Mouse (Mus musculus): ENCODE measurements at regions not wholly inside any gene's neighbourhood (a gene's known extent, or its start where the extent isn't known, plus 50 kb on each side); places are given as distances from the start of the nearest gene placed in this dataset.

DNA sequence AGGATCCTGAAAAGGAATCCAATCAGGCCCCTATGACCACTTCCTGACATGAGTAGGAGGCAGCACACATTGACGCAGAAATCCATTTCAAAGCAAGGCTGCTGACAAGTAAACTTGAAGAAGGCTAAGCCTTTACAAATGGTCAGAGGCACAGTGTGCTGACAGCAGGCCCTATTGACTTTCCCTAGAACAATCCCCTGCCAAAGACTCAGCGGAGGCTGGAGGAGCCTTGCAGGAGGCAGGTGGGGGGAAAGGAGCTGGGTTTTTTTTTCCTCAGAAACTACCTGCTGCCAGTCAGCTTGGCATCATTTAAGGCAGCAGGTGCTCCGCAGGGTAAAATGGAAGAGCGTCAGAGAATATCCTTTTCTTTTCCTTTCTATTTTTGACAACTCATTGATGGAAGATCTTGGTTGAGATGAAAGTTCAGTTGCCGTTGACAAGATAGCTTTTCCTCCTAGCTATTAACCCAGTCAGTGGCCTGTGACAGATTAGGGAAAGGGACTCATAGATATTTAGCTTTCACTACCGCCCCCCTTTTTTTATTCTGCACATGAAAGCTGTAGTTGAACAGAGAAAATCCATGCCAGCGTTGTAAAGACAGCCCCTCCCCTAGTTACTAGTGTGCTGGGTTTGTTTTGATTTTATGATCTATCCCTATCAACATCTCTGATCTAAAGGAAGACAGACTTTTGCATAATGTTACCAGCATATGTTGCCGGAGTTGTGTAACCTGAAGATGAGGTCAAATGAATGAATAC lies 210.6 kb downstream of the Csnka2ip start:
- peak; percentile 55 for DNase-seq

DNA sequence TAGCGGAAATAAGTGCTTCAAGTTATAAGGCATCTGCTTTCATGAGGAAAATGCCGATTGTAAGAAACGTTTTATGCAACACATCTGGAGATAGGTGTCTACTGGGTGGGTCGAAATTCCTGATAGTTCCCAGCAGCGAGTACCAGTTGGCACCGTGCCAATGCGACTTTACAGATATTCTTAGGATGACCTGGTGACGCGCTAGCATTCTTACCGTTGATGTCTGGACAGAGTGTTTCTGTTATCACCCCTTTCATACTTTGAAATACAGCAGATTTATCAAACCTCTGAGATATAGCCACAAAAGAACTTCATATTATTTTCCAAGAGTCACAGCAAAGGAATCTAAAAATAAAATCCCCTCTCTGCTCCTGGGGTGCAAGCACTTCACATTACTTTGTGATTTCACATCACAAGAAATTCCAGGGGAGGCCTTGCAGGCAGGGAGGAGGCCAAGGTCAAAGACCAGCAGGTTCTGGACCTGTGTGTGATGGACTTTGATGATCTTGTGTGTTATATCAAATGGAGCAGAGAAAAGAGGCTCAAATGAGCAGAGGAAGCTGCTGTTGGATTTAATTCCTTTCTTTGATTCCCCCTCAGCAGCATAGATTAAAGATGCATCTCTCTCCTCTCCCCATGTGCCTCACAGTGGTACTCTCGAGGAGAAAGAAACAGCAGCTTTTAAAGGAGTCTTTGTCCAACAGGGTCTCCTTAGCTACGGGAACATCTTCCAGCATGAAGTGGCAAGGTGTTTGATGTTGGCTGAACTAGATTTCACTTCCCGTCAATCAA lies 233.4 kb downstream of the Csnka2ip start:
- no peak for DNase-seq

DNA sequence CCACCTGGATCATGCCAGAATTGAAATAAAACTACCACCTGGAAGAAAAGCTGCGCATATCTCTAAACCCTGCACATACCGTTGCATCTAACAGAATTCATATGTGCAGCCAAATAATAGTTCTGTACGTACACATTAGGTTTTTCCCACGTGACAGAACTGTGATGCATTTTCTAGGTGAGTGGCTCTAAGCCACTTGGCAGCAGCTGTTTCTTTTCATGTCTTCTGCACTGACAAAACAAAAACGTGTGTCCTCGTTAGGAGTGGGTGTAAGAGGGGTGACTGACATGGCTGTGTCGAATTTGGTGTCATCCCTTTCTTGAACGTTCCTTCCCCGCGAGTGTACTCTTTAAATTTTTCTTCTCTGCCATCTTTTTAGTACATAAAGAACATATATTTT lies 254.3 kb downstream of the Csnka2ip start:
- DNase-seq = no peak

- no peak for DNase-seq
These were observed 269.2 kb downstream of the Csnka2ip start for GRCm38 (mm10) chr16:64332887-64333455.

DNA sequence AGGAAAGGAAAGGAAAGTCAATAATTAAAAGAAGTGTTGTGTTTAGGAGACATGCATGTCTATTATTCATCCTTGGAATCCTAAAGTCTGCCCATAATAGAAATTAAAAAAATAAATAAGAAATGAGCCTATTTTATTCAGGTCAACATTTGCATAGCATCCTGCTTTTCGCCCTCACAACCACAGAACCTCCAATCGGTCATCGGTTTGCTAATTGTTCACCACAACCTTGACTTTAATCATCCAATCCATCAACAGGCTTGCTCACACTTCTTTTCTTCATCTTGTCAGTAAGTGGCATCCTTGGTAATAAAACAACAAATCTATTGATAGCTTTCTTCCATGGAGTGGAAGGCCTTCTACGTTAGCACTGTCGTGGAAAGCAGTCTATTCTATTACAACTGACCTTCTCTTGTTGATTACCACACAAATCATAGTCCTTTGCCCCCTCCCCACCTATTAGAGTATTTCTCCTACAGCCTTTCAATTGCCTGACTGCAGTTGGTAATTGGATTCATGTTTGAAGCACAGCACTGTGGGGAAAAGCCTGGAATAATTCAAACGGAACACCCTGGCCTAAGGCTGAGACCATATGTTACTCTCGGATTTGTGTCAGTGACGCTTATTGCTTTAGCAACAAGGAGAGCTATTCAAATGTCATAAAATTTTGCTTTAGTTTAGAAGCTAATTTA lies 269.9 kb downstream of the Csnka2ip start:
- DNase-seq = peak; percentile 33

DNA sequence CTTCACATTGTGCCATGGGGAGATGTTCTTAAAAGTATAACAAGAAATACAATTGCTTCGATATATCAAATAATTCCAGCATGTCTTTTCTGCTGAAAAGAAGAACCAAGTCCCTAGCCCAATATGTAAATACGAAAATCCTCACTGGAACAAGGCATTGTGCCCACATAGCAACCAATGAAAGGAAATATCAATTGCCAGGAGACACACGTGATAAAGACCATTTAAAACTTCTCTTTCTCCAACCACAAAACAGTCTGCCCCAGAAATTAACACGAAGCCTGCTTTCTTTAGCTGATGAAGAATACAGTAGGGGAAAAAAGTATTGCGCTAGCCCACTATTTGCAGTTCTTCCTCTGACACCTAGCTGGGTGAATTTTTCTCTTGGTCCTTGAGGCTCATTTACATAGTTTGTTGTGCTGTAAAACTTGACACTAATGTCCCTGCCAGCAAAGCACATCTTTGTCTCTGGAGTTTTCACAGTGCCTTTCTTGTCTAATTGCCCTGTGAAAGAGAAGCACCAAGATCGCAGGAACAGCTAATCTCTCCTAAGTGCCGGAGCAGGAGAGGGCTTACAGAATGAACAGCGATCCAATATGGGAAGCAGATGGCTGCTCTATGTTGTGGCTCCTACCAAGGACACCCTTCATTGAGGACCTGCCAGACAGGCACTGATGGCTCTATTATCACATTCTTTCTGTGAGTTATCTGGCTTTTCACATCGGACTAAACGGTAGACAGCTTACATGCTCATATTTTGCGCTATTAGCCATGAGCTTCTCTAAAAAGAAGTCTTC lies 272.7 kb downstream of the Csnka2ip start:
- no peak for DNase-seq

- peak; percentile 64 for DNase-seq
These were observed 283.3 kb downstream of the Csnka2ip start for GRCm38 (mm10) chr16:64318796-64319493.

DNA sequence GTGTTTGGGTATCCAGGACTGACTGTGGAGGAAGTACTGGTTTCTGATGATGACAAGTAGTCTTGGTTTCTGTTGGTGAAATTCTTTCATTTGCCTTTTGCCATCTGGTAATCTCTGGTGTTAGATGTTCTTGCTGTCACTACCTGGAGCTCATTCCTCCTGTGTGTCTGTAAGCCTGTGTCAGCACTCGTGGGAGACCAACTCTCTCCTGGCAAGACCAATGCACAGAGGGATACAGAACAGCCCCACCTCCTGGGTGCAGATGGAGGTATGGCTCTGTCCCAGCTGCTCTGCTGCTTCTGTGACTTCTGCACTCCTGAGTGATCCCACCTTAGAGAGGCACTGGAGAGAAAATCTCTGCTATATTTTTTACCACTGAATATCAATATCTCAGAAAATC lies 285.4 kb downstream of the Csnka2ip start:
- DNase-seq = no peak

- DNase-seq = no peak
These were observed 308.7 kb downstream of the Csnka2ip start for GRCm38 (mm10) chr16:64293507-64293906.

DNA sequence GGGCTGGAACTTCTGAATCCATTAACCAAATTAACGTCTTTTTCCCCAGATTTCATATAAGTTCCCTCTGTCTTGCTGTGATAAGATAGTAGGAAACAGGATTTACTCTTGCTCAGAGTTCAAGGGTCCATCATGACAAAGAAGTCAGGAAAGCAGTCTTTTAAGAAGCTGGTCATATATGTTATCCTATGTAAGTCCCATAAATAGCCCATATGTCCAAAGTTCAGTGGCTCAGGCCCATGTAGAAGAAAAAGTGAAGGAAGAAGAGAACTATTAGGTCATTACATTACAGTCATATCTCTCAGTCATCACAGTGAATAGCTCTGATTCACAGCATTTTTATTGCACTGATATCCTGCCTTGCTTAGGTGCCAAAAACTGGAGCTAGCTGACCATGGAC lies 316.9 kb downstream of the Csnka2ip start:
- DNase-seq = no peak

DNA sequence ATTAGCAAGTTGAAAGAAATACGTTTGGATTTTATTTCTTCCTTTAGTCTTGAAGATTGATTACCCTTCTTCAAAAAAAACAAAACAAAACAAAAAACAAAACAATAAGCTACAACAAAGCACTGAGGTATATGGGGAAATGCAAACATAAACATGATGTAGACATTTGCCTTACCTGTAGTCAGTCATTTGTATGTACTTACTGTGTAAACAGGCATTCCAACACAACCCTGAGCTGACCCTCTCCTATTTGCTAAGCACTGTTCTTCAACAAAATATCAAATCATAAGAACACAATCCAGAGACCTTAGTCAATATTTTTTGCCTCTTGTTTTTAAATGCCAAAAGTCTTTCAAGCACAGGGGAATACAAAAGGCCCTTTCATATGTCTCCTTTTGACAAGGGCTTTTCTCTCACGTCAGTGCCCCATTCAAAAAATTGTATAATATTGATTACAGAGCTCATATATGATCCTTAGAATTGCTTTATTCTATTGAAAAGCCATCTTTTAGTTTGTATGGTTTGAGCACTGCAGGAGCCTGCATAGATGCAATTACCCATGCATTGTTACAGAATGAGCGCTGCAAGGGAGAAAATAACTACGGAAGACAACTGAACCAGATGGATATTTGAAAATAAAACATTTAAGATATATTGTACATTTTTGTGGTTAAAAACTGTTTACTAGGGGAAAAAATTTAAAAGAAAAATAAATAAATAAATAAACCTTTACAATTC lies 326.2 kb downstream of the Csnka2ip start:
- no peak for DNase-seq

GRCm38 (mm10) chr16:64275420-64275819 lies 326.8 kb downstream of the Csnka2ip start:
- no peak for DNase-seq

- no peak for DNase-seq
These were observed 337.1 kb downstream of the Csnka2ip start for GRCm38 (mm10) chr16:64264960-64265736.

GRCm38 (mm10) chr16:64251155-64251554 lies 351.1 kb downstream of the Csnka2ip start:
- no peak for DNase-seq

DNA sequence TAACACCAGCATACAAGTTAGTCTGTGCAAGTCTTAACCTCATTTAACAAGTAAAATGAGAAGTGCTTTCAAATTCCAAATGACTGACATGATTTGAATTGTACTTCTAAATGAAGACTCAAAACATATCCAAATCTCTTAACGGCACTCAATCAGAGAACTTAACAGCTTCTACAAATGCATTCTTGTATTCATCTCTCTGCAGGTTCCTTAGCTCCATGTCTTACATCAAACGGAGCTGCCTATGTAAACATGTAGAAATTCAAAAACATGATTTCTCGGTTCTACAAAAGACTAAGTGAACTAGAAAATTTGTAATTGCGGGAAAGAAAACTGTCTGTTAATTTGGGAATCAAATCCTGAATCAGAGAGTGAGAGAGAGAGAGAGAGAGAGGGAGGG lies 353.5 kb downstream of the Csnka2ip start:
- DNase-seq = no peak

DNA sequence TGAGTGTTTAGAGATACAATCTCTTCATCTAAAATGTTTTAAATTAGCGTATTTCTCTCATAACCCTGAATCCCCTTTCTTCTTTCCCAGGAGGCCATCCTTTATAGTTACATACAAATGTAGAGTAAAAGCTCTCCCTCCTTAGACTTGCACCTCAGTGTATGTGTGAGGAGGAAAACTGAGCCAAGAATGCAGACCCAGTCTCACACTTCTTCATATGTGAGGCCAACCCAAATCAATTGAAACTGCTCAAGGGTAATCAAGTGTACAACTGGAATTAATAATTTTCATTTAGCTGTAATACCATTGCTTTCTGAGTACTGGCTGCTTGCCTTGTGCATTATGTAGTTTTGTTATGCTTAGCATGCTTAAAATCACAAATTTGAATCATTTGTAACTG lies 356.3 kb downstream of the Csnka2ip start:
- DNase-seq = no peak

DNA sequence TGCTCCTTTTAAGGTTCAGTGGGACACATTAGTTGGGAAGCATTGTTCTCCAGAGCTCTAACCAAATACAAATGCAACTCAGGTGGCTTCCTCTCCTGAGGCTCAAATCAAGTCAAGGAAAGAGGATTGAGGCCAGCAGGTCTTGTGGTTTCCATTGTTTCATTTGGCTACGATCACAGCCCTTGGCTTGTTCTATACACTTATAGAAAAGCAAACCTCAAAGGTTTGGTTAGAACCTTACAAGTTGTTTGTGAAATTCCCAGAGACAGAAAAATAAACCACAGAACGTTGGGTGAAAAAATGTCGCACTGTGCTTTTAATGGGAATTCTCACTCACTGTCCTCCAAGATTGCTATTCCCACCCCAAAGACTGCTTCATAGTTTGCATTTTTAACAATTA lies 360.4 kb upstream of the Epha3 start:
- no peak for DNase-seq

DNA sequence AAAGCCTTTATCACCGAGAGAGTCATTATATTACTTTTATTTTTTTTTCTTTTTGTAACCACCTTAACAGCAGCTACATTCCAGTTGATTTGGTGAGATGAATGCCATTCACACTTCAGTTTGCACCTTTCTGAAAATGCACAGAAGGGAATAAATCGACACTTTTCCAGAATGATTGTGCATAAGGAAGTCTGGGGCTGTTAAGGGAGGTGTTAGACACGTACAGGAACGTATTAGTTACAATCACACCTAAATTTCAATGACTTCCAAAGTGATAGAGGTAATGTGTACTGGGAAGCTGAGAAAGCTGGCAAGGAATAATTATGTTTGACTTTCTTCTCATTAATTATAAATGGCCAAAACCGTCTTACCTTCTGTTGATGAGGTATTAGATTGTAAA lies 352.7 kb upstream of the Epha3 start:
- no peak for DNase-seq

- no peak for DNase-seq
These were observed 347.9 kb upstream of the Epha3 start for GRCm38 (mm10) chr16:64211895-64212294.

DNA sequence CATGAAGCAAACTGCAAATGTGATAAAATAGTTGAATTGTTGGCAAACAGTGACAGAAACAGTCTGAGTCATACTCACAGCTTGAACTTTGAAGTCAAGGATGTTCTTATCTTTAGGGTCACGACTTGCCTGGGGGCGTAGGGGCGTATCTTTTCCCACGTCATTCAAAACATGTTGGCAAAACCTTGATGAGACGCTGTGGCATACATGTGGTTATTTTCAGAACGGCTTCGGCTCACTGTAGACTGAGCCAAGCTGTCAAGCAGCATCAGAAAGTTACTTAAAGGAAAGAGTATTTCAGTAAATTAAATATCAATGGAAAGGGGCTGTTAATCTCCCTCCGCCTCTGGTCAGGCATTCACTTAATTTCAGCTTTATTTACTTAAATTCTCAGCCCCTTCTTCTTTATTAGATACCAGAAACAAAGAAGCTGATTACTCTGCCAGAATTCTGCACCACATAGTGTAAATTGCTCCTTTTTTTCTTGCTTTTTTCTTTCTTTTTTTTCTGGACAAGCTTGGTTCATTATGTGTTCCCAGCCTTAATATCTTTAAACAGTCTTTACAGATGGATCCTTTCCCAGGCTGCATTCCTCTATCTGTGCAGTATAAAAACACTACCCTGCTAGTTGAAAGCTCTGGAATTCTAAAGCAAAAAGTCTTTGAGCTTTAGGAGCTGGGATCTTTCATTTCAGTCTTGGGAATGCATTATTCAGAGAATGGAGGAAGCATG lies 302.9 kb upstream of the Epha3 start:
- no peak for DNase-seq

All from cerebellum, adult 8-10 months (tissue).